Mouse (Mus musculus) embryonic facial prominence, embryonic 14.5 days (tissue): Measurements from ENCODE around the gene Hist1h1c. TPM values are rescaled to one million over a fixed set of nuclear protein-coding genes. Genes with fewer than 3 reads are reported as not detected.
"Not testable (repeated sequence)": the region's sequence is repeated elsewhere in the genome, so short reads cannot be mapped to it uniquely, and the experiment has no call there.

Experiments
- ATAC-seq: fragments of 200-750 bp; cut with Nextera tagmentation; 2 replicates; pipeline ENCODE4 v1.8.0; 2017; ENCODE audit warnings: low read depth, moderate number of reproducible peaks, moderate TSS enrichment
- DNase-seq: peaks from one replicate; pipeline ENCODE4 v3.0.0-alpha.2; 2015; ENCODE audit warnings: low spot score
- H3K27ac ChIP-seq: fragments of 300-500 bp; sonication (generic); replicated peaks from 2 replicates; pipeline ENCODE4 v1.5.1; 2014; ENCODE audit warnings: low read depth, mild to moderate bottlenecking, low read length, moderate library complexity
- H3K27me3 ChIP-seq: fragments of 300-500 bp; sonication (generic); replicated peaks from 2 replicates; pipeline ENCODE4 v1.6.1; 2014; ENCODE audit warnings: low read length; ENCODE audit not compliant: control insufficient read depth, insufficient read depth
- H3K36me3 ChIP-seq: fragments of 300-500 bp; sonication (generic); 2 replicates; pipeline ENCODE4 v1.6.1; 2014; ENCODE audit warnings: low read length, mixed read lengths; ENCODE audit not compliant: control insufficient read depth, insufficient read depth
- H3K4me1 ChIP-seq: fragments of 300-500 bp; sonication (generic); 2 replicates; pipeline ENCODE4 v1.6.1; 2014; ENCODE audit warnings: antibody characterized with exemption, low read length; ENCODE audit not compliant: control insufficient read depth, insufficient read depth
- H3K4me2 ChIP-seq: fragments of 300-500 bp; sonication (generic); 2 replicates; pipeline ENCODE4 v1.6.1; 2014; ENCODE audit warnings: low read depth, mild to moderate bottlenecking, low read length, moderate library complexity, mixed read lengths
- H3K4me3 ChIP-seq: fragments of 300-500 bp; sonication (generic); 2 replicates; pipeline ENCODE4 v1.5.1; 2014; ENCODE audit warnings: low read depth, mild to moderate bottlenecking, low read length
- H3K9ac ChIP-seq: fragments of 300-500 bp; sonication (generic); 2 replicates; pipeline ENCODE4 v1.6.1; 2014; ENCODE audit warnings: low read depth, mild to moderate bottlenecking, low read length, moderate library complexity, mixed read lengths
- H3K9me3 ChIP-seq: fragments of 300-500 bp; sonication (generic); 2 replicates; pipeline ENCODE4 v1.6.1; 2016; ENCODE audit warnings: low read length; ENCODE audit not compliant: control insufficient read depth
- WGBS: fragments of 180-500 bp; shearing (Covaris S2); extraction: QIAGEN DNeasy Blood & Tissue Kit; methylation state at CpG from one replicate; pipeline ENCODE4 v1.1.7; 2014; 5-methylcytosine and 5-hydroxymethylcytosine counted together
- polyA plus RNA-seq: library from polyadenylated mRNA; unstranded; fragments of >200 nt; fragmentation: Nextera tagmentation; extraction: Ambion mirVana; gene quantifications from 2 replicates; pipeline ENCODE4 v1.2.1, GENCODE M21; 2014

Gene Hist1h1c
- polyA plus RNA-seq, 1 experiment from 2014 or later, result 37.8 TPM

DNA sequence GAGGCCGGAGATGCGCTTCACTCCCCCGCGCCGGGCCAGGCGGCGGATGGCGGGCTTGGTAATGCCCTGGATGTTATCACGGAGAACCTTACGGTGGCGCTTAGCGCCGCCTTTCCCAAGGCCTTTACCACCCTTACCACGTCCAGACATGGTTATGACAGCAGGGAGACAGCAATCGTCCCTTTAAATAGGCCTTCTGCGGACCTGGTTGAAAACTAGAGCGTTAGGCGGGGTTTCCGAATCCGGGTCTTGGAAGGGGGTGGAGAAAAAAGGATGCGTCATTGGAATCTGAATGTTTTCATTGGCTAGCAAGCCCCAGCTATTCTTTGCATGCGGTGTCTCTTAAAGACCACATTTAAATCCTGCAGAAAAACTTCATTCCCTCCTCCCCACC lies 40.3 kb upstream of the Hist1h1c start, which contains the start of gene Hist1h4c:
Gene Hist1h4c, minus strand, starts transcription at position 155 of the 394 bp plus-strand sequence.
- Histone ChIP-seq H3K36me3 (no peaks in the 10 kb centered on the region), H3K4me1 (0 out of 2 replicates have a peak, but pooled peaks cover 3% of the 10 kb centered on the region), H3K9ac (peak within 1 kb of the TSS; percentile 71), H3K4me3 (peak within 1 kb of the TSS; percentile 43), H3K4me2 (peak within 1 kb of the TSS; percentile 64), H3K27ac (peak within 1 kb of the TSS; percentile 92), H3K9me3 (no peaks in the 10 kb centered on the region), H3K27me3 (no peaks in the 10 kb centered on the region)
- ATAC-seq, result peak; percentile 96
- WGBS, result 0% methylated on average over 21 of the region's 22 CpGs
- DNase-seq, result peak; percentile 98

- 59% methylated on average over 6 of the region's 6 CpGs for WGBS
- Histone ChIP-seq H3K36me3 (no peaks in the 10 kb centered on the region), H3K4me2 (peak overlapping the region; percentile 33), H3K9me3 (no peaks in the 10 kb centered on the region), H3K9ac (peak overlapping the region; percentile 5; the same call in 1 of the 2 replicates), H3K27ac (peak overlapping the region; percentile 61), H3K27me3 (no peaks in the 10 kb centered on the region), H3K4me3 (no peak overlapping the region), H3K4me1 (0 out of 2 replicates have a peak, but pooled peaks cover 3% of the 10 kb centered on the region)
- ATAC-seq (no peak), DNase-seq (no peak)
Observed at GRCm38 (mm10) chr13:23698996-23699395, 39.6 kb upstream of the Hist1h1c start.

DNA sequence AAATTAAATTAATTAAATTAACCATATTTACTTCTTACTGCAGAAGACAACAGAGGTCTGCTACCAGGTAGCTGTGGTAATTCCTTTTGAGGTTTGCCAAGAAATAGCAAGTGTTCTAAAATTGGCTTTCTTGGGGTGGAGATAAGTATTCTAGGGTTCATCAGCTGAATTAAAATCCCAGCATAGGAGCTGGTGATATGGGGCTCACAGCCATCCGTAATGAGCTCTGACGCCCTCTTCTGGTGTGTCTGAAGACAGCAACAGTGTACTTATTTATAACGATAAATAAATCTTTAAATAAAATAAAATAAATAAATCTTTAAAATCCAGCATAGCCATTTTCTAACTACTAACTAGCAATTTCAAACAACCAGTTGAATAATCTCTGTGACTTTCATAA lies 38.8 kb upstream of the Hist1h1c start:
- Histone ChIP-seq H3K4me3 (no peak overlapping the region), H3K9me3 (no peaks in the 10 kb centered on the region), H3K27ac (no peak overlapping the region), H3K4me2 (no peak overlapping the region), H3K36me3 (no peaks in the 10 kb centered on the region), H3K27me3 (no peaks in the 10 kb centered on the region), H3K4me1 (0 out of 2 replicates have a peak, but pooled peaks cover 3% of the 10 kb centered on the region), H3K9ac (no peak overlapping the region)
- 71% methylated on average over 3 of the region's 3 CpGs for WGBS
- DNase-seq, result no peak
- no peak for ATAC-seq

GRCm38 (mm10) chr13:23700786-23701520 lies 37.7 kb upstream of the Hist1h1c start:
- Histone ChIP-seq H3K27ac (no peak overlapping the region), H3K9me3 (no peaks in the 10 kb centered on the region), H3K9ac (no peak overlapping the region), H3K4me2 (no peak overlapping the region), H3K36me3 (no peaks in the 10 kb centered on the region), H3K27me3 (no peaks in the 10 kb centered on the region), H3K4me3 (no peak overlapping the region), H3K4me1 (0 out of 2 replicates have a peak, but pooled peaks cover 2% of the 10 kb centered on the region)
- peak; percentile 87 for DNase-seq
- peak; percentile 59 for ATAC-seq
- WGBS, result 26% methylated on average over 8 of the region's 8 CpGs

- Histone ChIP-seq H3K4me1 (no peaks in the 10 kb centered on the region), H3K9ac (no peak overlapping the region), H3K4me2 (no peak overlapping the region), H3K4me3 (no peak overlapping the region), H3K36me3 (no peaks in the 10 kb centered on the region), H3K27ac (no peak overlapping the region), H3K9me3 (no peaks in the 10 kb centered on the region), H3K27me3 (no peaks in the 10 kb centered on the region)
- ATAC-seq, result no peak
- WGBS, result 70% methylated on average over 4 of the region's 4 CpGs
- DNase-seq, result no peak
Observed at GRCm38 (mm10) chr13:23702220-23702619, 36.4 kb upstream of the Hist1h1c start.

- H3K9me3 ChIP-seq, H3K4me3 ChIP-seq, ATAC-seq, H3K4me2 ChIP-seq, DNase-seq, H3K36me3 ChIP-seq, H3K27me3 ChIP-seq, H3K9ac ChIP-seq, H3K27ac ChIP-seq, H3K4me1 ChIP-seq: not testable (repeated sequence)
- 76% methylated on average over 2 of the region's 2 CpGs for WGBS
Observed at GRCm38 (mm10) chr13:23702801-23703200, 35.8 kb upstream of the Hist1h1c start.

DNA sequence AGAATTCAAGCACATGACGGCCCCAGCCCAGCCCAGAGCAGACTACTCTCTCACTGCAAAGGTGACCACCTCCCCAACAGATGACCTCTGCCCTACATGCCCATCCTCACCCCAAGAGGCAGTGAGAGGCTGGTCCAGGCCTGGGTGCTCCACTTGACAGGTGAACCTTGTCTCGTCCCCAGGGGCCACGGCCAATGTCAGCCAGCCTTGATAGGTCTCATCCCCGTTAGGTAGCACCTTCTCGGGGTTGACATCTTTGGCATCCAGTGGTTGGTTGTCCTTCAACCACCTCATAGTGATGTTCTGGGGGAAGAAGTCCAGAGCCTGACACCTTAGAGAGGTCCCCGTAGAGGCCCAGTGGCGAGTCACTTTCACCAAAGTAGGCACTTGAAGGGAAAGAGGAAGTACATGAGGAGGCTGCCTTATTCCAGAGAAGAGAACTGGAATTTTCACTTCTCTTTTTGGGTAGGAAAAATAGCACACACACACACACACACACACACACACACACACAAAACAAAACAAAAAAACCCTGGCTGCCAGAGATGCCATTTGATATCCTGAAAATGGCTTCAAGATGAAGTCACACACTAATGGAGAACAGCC lies 32.8 kb upstream of the Hist1h1c start:
- ATAC-seq (no peak), DNase-seq (no peak)
- H3K27ac ChIP-seq, result no peak overlapping the region

DNA sequence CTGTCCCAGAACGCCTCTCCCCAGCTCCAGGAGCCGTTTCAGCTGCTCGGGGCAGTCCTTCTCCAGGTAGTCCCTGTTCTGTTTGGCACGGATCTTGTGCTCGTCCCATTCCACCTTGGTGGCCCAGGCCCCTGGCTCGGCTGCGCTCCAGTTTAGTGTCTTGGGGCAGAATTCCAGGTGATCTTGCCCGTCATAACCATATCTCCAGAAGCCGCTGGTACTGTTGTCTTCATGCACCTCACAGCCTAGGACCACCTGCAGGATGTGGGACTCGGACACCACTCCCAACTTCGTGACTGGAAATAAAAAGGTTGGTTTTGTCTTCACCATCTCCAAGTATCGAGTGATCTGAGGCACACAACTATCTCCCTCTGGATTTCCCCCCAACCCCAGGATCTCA lies 31.8 kb upstream of the Hist1h1c start:
- 89% methylated on average over 12 of the region's 12 CpGs for WGBS
- Histone ChIP-seq H3K36me3 (no peaks in the 10 kb centered on the region), H3K4me1 (peaks cover 10% of the 10 kb centered on the region; the same call in 1 of the 2 replicates), H3K27ac (no peak overlapping the region), H3K4me3 (no peak overlapping the region), H3K27me3 (no peaks in the 10 kb centered on the region), H3K4me2 (no peak overlapping the region), H3K9me3 (no peaks in the 10 kb centered on the region), H3K9ac (no peak overlapping the region)
- ATAC-seq (no peak), DNase-seq (no peak)

More for the DNA sequence above, 32.8 kb upstream of the Hist1h1c start:
- Histone ChIP-seq H3K9ac (no peak overlapping the region), H3K9me3 (no peaks in the 10 kb centered on the region), H3K4me1 (peaks cover 10% of the 10 kb centered on the region; the same call in 1 of the 2 replicates), H3K4me2 (no peak overlapping the region), H3K27me3 (no peaks in the 10 kb centered on the region), H3K36me3 (no peaks in the 10 kb centered on the region), H3K4me3 (no peak overlapping the region)
- 89% methylated on average over 7 of the region's 7 CpGs for WGBS
